Mouse (Mus musculus): ENCODE results near the gene Gm49373. TPM values are rescaled to one million over a fixed set of nuclear protein-coding genes. Genes with fewer than 3 reads are reported as not detected.

The Gm49373 gene
- polyA plus RNA-seq, 1 experiment from 2014 or later: 1.0 TPM

DNA sequence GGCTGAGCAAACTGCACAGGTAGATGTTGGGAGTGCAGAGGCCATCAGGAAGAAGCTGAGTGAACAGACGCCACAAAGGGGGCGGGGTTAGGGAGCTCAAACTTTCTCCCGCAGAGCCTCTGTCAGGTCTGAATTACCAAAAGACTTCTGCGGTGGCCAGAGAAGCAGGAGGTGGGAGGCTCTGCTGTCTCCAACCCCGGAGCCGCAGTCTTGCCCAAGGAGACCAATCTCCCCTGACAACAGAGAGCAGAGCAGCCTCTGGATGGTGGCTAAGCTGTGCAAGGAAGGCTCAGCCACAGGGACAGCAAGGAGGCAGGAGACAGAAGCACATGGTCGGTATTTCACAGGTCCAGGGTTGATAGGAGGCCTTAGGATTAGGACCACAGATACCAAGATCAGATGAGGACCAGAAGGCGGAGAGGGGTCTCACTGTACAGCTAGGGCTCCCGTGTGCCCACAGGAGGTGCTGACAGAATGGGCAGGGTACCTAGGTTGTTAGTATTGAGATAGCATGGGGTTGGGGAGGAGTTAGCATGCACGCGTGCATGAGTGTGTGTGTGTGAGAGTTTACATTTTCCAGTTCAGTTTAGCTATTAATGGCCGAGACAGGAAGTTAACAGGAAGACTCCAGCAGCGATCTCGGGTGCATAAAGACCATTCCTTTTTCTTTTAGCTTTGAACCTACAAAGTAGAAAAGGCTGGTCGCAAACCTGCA, 27.7 kb upstream of the Gm49373 start:
- WGBS: 38% methylated on average over 15 of the region's 15 CpGs
- Histone ChIP-seq H3K9ac (no peak overlapping the region), H3K27me3 (no peaks in the 10 kb centered on the region), H3K4me1 (peaks cover 3% of the 10 kb centered on the region), H3K9me3 (replicated peaks) (no peaks in the 10 kb centered on the region), H3K36me3 (no peaks in the 10 kb centered on the region), H3K4me2 (replicated peaks) (no peak overlapping the region), H3K27ac (replicated peaks) (no peak overlapping the region), H3K4me3 (replicated peaks) (no peak overlapping the region)
- ATAC-seq (ENCODE audit: insufficient number of reproducible peaks, low FRiP score, low TSS enrichment, low read depth): no peak

DNA sequence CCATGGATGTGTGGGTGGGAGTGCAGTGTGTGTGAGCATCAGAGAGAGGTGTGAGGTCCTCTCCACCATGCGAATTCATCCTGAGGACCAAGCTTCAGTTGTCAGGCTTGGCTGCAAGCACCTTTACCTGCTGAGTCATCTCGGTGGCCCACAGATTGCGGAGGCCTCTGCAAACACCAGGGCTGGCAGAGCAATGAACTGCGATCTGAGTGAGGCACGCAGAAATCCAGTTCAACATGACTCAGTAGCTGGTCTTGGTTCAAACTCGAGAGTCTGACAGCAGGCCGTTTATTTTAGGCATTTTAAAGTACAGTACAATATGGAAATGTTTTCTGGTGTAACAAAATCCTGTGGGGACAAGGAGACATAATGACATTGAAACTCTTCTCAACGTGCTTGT, 24.9 kb upstream of the Gm49373 start:
- no peak overlapping the region for H3K4me3 ChIP-seq (replicated peaks)
- no peak overlapping the region for H3K9ac ChIP-seq
- no peaks in the 10 kb centered on the region for H3K9me3 ChIP-seq (replicated peaks)
- no peaks in the 10 kb centered on the region for H3K36me3 ChIP-seq
- peaks cover 3% of the 10 kb centered on the region for H3K4me1 ChIP-seq
- H3K4me2 ChIP-seq (replicated peaks): no peak overlapping the region
- H3K27ac ChIP-seq (replicated peaks): no peak overlapping the region
- H3K27me3 ChIP-seq: no peaks in the 10 kb centered on the region
- no peak for ATAC-seq (ENCODE audit: insufficient number of reproducible peaks, low FRiP score, low TSS enrichment, low read depth)
- WGBS: 74% methylated on average over 8 of the region's 8 CpGs

DNA sequence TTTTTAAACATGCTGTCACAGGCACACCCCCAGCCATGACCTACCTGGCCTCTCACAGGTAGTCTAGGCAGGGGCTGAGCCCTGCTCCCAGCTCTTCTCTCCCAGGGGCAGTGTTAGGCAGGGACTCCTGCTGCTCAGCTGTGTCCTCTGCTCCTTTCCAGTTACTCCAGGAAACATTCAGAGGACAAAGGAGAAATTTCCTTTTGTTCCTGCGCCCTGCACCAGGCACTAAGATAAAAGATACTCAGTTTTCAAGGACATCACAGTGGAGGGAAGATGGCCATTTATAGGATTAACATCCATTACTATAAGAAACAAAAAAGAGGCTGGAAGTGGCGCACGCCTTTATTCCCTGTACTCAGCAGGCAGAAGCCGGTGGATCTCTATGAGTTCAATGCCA, 23.1 kb upstream of the Gm49373 start:
- Histone ChIP-seq H3K4me3 (replicated peaks) (no peak overlapping the region), H3K4me2 (replicated peaks) (no peak overlapping the region), H3K9ac (no peak overlapping the region), H3K4me1 (peaks cover 4% of the 10 kb centered on the region), H3K9me3 (replicated peaks) (no peaks in the 10 kb centered on the region), H3K27me3 (no peaks in the 10 kb centered on the region), H3K27ac (replicated peaks) (no peak overlapping the region), H3K36me3 (no peaks in the 10 kb centered on the region)
- WGBS: 82% methylated on average over 4 of the region's 4 CpGs
- no peak for ATAC-seq (ENCODE audit: insufficient number of reproducible peaks, low FRiP score, low TSS enrichment, low read depth)

DNA sequence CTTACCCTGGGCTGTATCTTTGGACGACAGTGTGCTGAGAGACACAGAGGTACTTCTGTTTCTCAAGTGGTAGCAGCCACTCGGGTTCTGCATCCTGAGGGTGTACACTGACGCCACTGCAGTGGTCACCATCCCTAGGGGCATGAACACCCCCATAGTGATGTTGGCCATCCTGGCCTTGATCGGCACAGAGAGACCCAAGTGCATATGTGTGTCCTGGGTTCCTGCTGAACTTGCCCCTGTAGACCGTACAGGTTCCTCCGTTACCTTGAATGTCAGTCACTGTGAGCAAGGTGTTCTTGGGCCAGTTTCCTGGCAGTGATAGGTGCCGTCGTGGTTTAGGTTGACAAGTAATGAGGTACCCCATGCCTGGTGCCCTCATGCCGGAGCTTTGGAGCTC, 20.5 kb upstream of the Gm49373 start:
- no peak overlapping the region for H3K4me2 ChIP-seq (replicated peaks)
- no peak for ATAC-seq (ENCODE audit: insufficient number of reproducible peaks, low FRiP score, low TSS enrichment, low read depth)
- no peak overlapping the region for H3K27ac ChIP-seq (replicated peaks)
- no peak overlapping the region for H3K9ac ChIP-seq
- H3K4me3 ChIP-seq (replicated peaks): no peak overlapping the region
- peaks cover 17% of the 10 kb centered on the region for H3K4me1 ChIP-seq
- H3K27me3 ChIP-seq: no peaks in the 10 kb centered on the region
- H3K9me3 ChIP-seq (replicated peaks): no peaks in the 10 kb centered on the region
- H3K36me3 ChIP-seq: peaks cover 20% of the 10 kb centered on the region
- 93% methylated on average over 9 of the region's 9 CpGs for WGBS

DNA sequence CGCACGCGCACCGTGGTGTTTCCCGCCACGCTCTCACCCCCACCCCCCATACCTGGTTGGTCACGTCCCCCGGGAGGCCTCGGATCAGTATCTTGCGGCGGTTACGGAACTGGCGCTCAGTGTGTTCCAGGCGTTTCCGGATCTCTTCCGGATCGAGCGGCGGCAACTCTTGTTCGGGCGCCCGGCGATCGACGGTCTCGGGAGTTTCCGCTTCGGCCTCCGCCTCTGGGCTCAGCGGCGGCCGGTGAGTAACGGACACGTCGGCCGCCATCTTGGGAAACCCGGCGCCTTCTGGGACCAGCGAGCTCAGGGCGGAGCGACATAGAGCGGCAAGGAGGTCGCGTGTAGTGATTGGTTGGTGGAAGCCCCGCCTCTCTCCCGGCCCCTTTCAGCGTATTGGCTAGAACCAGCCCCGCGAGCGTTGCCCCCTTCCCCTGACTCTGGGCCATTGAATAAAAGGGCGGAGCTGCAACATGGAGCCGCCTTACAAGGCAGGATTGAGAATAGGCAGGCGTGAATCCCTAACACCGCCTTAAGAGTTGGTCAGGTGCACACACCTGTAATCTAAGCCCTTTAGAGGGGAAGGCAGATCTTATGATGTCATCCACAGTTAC, 18.9 kb upstream of the Gm49373 start, which contains the start of the genes Gm38431 and Raver1:
Gene Gm38431 (minus strand): TSS at position 291 of the 614 bp plus-strand sequence.
Gene Raver1 (minus strand): TSS at position 302 of the 614 bp plus-strand sequence.
- Histone ChIP-seq H3K27ac (replicated peaks) (peak within 1 kb of the TSS; percentile 91), H3K4me2 (replicated peaks) (peak within 1 kb of the TSS; percentile 79), H3K4me1 (peaks cover 17% of the 10 kb centered on the region), H3K36me3 (peaks cover 35% of the 10 kb centered on the region), H3K9ac (peak within 1 kb of the TSS; percentile 76), H3K4me3 (replicated peaks) (peak within 1 kb of the TSS; percentile 81), H3K27me3 (no peaks in the 10 kb centered on the region), H3K9me3 (replicated peaks) (no peaks in the 10 kb centered on the region)
- WGBS: under 1% methylated on average over 54 of the region's 54 CpGs
- ATAC-seq (ENCODE audit: insufficient number of reproducible peaks, low FRiP score, low TSS enrichment, low read depth): peak; percentile 100

DNA sequence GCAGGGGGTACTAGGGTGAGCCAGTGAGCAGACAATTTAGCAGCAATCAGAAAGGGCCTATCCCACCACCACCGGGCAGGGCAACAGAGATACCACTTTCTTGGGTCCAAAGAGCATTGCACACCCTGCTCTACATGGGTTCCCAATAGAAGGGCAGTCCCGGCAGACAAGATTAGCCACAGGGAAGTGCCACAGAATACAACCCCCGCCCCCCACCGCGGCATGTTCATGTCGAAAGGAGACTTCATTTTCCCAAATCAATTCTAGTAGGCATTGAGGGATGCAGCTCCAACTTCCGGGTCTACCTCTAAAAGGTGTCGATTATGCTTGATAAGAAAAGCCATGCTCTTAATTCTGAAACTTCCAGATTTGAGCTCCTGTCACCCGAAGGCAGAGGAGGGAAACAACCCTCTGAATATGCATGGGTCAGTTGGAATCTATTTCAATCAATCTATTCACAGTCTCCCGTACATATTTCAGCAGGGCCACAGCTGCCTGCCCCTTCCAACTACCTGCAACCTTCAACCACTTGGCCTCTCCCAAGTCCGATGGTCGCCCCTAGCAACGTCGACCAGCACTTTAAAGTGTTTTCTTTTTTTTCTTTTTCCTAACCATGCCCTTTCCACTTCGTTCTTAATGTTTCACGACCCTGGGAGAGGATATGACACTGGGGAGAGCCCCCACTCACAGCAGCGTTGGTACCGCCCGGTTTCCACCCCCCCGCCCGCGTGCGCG, 18.2 kb upstream of the Gm49373 start:
- H3K4me1 ChIP-seq: peaks cover 17% of the 10 kb centered on the region
- no peaks in the 10 kb centered on the region for H3K9me3 ChIP-seq (replicated peaks)
- peak overlapping the region; percentile 79 for H3K4me2 ChIP-seq (replicated peaks)
- peak overlapping the region; percentile 91 for H3K27ac ChIP-seq (replicated peaks)
- peak overlapping the region; percentile 81 for H3K4me3 ChIP-seq (replicated peaks)
- H3K9ac ChIP-seq: peak overlapping the region; percentile 76
- ATAC-seq (ENCODE audit: insufficient number of reproducible peaks, low FRiP score, low TSS enrichment, low read depth): no peak
- 1% methylated on average over 24 of the region's 24 CpGs for WGBS
- H3K36me3 ChIP-seq: peaks cover 42% of the 10 kb centered on the region
- H3K27me3 ChIP-seq: no peaks in the 10 kb centered on the region

DNA sequence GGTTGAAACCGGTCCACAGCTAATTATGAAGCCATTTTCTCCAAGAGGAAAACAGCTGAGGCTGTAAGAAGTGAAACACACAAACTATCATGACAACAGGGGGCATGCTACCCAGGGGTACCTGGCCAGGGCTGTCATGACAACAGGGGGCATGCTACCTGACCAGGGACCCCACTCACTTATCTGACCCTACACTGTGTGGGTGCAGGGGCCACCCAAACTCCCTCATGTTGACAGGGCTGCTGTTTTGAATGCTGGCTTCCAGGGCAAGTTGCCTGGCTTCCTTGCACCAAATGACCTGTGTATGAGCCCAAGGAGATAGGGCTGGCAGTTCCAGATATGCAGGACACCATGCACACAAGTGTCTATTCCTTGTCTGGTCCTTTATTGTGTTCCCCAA, 17.6 kb upstream of the Gm49373 start:
- Histone ChIP-seq H3K9me3 (replicated peaks) (no peaks in the 10 kb centered on the region), H3K4me2 (replicated peaks) (peak overlapping the region; percentile 79), H3K4me1 (peaks cover 17% of the 10 kb centered on the region), H3K36me3 (peaks cover 48% of the 10 kb centered on the region), H3K27me3 (no peaks in the 10 kb centered on the region), H3K9ac (peak overlapping the region; percentile 21; the same call in 1 of the 2 replicates), H3K27ac (replicated peaks) (no peak overlapping the region), H3K4me3 (replicated peaks) (peak overlapping the region; percentile 81)
- 90% methylated on average over 1 of the region's 1 CpGs for WGBS
- no peak for ATAC-seq (ENCODE audit: insufficient number of reproducible peaks, low FRiP score, low TSS enrichment, low read depth)

DNA sequence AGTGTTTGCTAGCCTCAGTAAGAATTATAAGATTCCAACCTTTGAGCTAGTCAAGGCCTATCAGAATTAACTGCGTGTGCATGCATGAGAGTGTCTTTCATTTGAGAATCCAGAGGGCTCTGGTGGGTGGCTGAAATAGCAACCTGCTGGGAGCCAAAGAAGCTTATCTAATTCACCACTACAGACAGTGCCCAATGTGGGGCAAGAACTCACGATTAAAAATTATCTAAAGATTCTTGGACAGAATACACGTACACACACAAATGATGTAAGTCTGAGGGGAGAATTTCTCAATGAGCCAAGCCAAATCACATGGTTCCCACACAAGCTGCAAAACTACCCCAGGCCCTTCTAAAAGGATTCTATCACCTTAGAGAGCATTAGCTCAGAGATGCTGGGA, 10.4 kb upstream of the Gm49373 start:
- H3K9ac ChIP-seq: no peak overlapping the region

DNA sequence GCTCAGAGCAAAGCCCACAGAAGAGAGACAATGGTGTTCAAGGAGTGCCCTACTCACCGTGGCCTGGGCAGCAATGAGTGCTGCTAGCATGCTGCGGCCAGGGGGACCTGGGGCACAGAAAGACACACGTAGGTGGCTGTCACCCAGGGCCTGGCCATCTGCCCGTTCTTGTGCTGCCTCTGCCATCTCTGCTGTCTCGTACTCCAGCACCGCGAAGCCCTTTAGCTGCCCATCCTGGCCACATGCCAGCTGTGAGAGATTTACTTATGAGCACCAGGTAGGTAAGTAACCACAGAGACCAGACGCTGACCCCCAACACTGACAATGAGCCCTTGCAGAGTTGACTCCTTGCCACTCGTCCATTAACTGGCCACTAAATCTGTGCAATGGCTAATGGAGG, 8.2 kb upstream of the Gm49373 start:
- Histone ChIP-seq H3K27me3 (no peaks in the 10 kb centered on the region), H3K27ac (replicated peaks) (no peak overlapping the region), H3K4me1 (no peaks in the 10 kb centered on the region), H3K9ac (no peak overlapping the region), H3K4me2 (replicated peaks) (no peak overlapping the region), H3K9me3 (replicated peaks) (no peaks in the 10 kb centered on the region), H3K36me3 (peaks cover 93% of the 10 kb centered on the region), H3K4me3 (replicated peaks) (no peak overlapping the region)
- 87% methylated on average over 9 of the region's 9 CpGs for WGBS
- no peak for ATAC-seq (ENCODE audit: insufficient number of reproducible peaks, low FRiP score, low TSS enrichment, low read depth)

More for the DNA sequence above, 10.4 kb upstream of the Gm49373 start:
- Histone ChIP-seq H3K4me2 (replicated peaks) (no peak overlapping the region), H3K4me3 (replicated peaks) (no peak overlapping the region), H3K27me3 (no peaks in the 10 kb centered on the region), H3K36me3 (peaks cover 93% of the 10 kb centered on the region), H3K27ac (replicated peaks) (no peak overlapping the region), H3K9me3 (replicated peaks) (no peaks in the 10 kb centered on the region), H3K4me1 (no peaks in the 10 kb centered on the region)
- 93% methylated on average over 3 of the region's 3 CpGs for WGBS
- no peak for ATAC-seq (ENCODE audit: insufficient number of reproducible peaks, low FRiP score, low TSS enrichment, low read depth)

DNA sequence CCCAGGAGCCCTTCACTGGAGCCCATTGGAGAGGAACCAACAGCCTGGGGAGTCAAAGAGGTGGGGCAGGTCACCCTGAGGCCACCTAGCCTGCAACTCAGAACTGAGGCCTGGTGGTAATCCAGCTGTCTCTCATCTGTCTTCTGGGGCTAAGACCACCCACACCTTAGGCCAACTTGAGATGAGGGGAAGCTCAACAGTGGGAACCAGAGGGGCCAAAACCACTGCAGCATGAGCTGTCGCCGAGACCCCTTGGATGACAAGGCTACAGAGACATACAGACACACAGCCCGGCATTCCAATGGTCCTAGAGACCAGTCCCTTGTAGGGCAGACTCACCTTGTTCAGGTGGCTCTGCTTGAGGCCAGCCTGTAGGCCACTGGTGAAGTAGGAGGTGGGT, 2.7 kb upstream of the Gm49373 start:
- Histone ChIP-seq H3K36me3 (peaks cover 64% of the 10 kb centered on the region), H3K4me1 (peaks cover 15% of the 10 kb centered on the region), H3K9me3 (replicated peaks) (no peaks in the 10 kb centered on the region), H3K9ac (no peak overlapping the region), H3K4me3 (replicated peaks) (no peak overlapping the region), H3K4me2 (replicated peaks) (no peak overlapping the region), H3K27ac (replicated peaks) (no peak overlapping the region), H3K27me3 (no peaks in the 10 kb centered on the region)
- no peak for ATAC-seq (ENCODE audit: insufficient number of reproducible peaks, low FRiP score, low TSS enrichment, low read depth)
- WGBS: 89% methylated on average over 3 of the region's 3 CpGs

DNA sequence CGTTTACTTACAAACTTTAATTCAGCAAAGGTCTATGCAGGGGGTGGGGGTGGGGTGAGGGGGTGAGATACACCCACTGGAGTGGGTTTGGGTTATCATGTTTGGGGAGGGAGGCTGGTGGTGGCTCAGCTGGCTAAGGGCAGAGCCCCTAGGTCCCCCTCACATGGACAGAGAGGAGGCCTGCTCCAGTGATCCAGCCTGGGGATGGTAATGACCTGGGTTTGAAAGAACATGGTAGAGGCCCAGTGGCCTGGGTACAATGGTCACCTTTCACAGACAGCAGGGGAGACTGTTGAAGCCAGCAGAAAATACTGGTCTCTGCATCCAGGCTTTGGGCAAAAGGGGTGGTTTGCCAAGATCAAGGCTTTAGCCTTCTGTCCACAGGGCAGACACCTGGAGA, 1.3 kb upstream of the Gm49373 start:
- no peak overlapping the region for H3K27ac ChIP-seq (replicated peaks)
- no peak overlapping the region for H3K4me3 ChIP-seq (replicated peaks)
- ATAC-seq (ENCODE audit: insufficient number of reproducible peaks, low FRiP score, low TSS enrichment, low read depth): no peak
- H3K9me3 ChIP-seq (replicated peaks): no peaks in the 10 kb centered on the region
- 77% methylated on average over 1 of the region's 1 CpGs for WGBS
- peaks cover 15% of the 10 kb centered on the region for H3K4me1 ChIP-seq
- peak overlapping the region; percentile 85; the same call in 1 of the 2 replicates for H3K4me2 ChIP-seq (replicated peaks)
- peaks cover 54% of the 10 kb centered on the region for H3K36me3 ChIP-seq
- no peaks in the 10 kb centered on the region for H3K27me3 ChIP-seq
- no peak overlapping the region for H3K9ac ChIP-seq

Measured in embryonic facial prominence, embryonic 15.5 days (tissue).